Mouse (Mus musculus): ENCODE results near the gene Gm5431. TPM values are rescaled to one million over a fixed set of nuclear protein-coding genes. Genes with fewer than 3 reads are reported as not detected.

Gene Gm5431
- total and polyA plus RNA-seq, 3 experiments: 0.20 to 1.5 (median 1.4) TPM

GRCm38 (mm10) chr11:48844309-48844708 lies 57.7 kb downstream of the Gm5431 start:
- intact Hi-C loops (cut with DNase I): no loop called here
- Histone ChIP-seq H3K27me3 (ENCODE audit: control insufficient read depth, insufficient read depth, low read length) (no peaks in the 10 kb centered on the region), H3K27ac (no peak overlapping the region), H3K9ac (ENCODE audit: low read depth, low read length) (no peak overlapping the region), H3K4me1 (ENCODE audit: control insufficient read depth, insufficient read depth, low read length) (no peaks in the 10 kb centered on the region), H3K4me3 (no peak overlapping the region), H3K79me2 (replicated peaks; ENCODE audit: control insufficient read depth, insufficient read depth, low read length) (no peaks in the 10 kb centered on the region), H3K36me3 (ENCODE audit: control insufficient read depth, insufficient read depth, low read length) (no peaks in the 10 kb centered on the region)
- TF ChIP-seq EP300 (IDR thresholded peaks at IDR 0.05; ENCODE audit: insufficient read depth, low read depth, low read length): no peak
- no peak for TF ChIP-seq POLR2A (IDR thresholded peaks at IDR 0.05; ENCODE audit: insufficient read depth, low read depth, low read length)
- no peak for TF ChIP-seq CTCF (IDR thresholded peaks at IDR 0.05)
- 71% methylated on average over 6 of the region's 6 CpGs for WGBS
- DNase-seq: no peak

DNA sequence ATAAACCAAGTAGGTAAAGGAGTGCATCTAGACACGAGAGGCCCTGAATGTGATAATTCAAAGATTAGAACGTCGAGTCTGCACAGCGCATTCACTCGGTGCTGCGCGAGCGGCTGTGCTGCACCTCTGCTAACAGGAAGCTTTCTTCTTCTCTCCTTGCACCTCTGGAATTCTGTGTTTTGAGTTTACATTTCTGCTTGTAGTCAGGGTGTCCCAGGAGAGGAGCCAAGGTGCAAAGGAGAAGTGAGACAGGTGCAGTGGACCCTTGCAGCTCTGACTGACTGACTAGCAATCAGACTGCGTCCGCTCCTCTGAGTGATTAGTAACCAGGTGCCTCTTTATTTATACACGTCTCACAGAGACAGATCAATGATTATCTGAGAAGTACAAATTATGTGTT lies 58.8 kb downstream of the Gm5431 start:
- H3K4me3 ChIP-seq: no peak overlapping the region
- no peaks in the 10 kb centered on the region for H3K36me3 ChIP-seq (ENCODE audit: control insufficient read depth, insufficient read depth, low read length)
- TF ChIP-seq POLR2A (IDR thresholded peaks at IDR 0.05; ENCODE audit: insufficient read depth, low read depth, low read length) (no peak), EP300 (IDR thresholded peaks at IDR 0.05; ENCODE audit: insufficient read depth, low read depth, low read length) (no peak), CTCF (IDR thresholded peaks at IDR 0.05) (no peak)
- H3K79me2 ChIP-seq (replicated peaks; ENCODE audit: control insufficient read depth, insufficient read depth, low read length): no peaks in the 10 kb centered on the region
- intact Hi-C loops (cut with DNase I): no loop called here
- H3K4me1 ChIP-seq (ENCODE audit: control insufficient read depth, insufficient read depth, low read length): peaks cover 3% of the 10 kb centered on the region
- DNase-seq: no peak
- no peak overlapping the region for H3K27ac ChIP-seq
- no peaks in the 10 kb centered on the region for H3K27me3 ChIP-seq (ENCODE audit: control insufficient read depth, insufficient read depth, low read length)
- 79% methylated on average over 11 of the region's 11 CpGs for WGBS
- no peak overlapping the region for H3K9ac ChIP-seq (ENCODE audit: low read depth, low read length)

GRCm38 (mm10) chr11:48842378-48842792 lies 59.6 kb downstream of the Gm5431 start:
- no peak overlapping the region for H3K27ac ChIP-seq
- H3K4me3 ChIP-seq: no peak overlapping the region
- WGBS: 69% methylated on average over 4 of the region's 4 CpGs
- no peak for DNase-seq
- TF ChIP-seq POLR2A (IDR thresholded peaks at IDR 0.05; ENCODE audit: insufficient read depth, low read depth, low read length): no peak
- no peak for TF ChIP-seq EP300 (IDR thresholded peaks at IDR 0.05; ENCODE audit: insufficient read depth, low read depth, low read length)
- TF ChIP-seq CTCF (IDR thresholded peaks at IDR 0.05): no peak
- intact Hi-C loops (cut with DNase I): no loop called here
- no peaks in the 10 kb centered on the region for H3K36me3 ChIP-seq (ENCODE audit: control insufficient read depth, insufficient read depth, low read length)
- peaks cover 4% of the 10 kb centered on the region for H3K4me1 ChIP-seq (ENCODE audit: control insufficient read depth, insufficient read depth, low read length)
- no peak overlapping the region for H3K9ac ChIP-seq (ENCODE audit: low read depth, low read length)
- no peaks in the 10 kb centered on the region for H3K79me2 ChIP-seq (replicated peaks; ENCODE audit: control insufficient read depth, insufficient read depth, low read length)
- no peaks in the 10 kb centered on the region for H3K27me3 ChIP-seq (ENCODE audit: control insufficient read depth, insufficient read depth, low read length)

DNA sequence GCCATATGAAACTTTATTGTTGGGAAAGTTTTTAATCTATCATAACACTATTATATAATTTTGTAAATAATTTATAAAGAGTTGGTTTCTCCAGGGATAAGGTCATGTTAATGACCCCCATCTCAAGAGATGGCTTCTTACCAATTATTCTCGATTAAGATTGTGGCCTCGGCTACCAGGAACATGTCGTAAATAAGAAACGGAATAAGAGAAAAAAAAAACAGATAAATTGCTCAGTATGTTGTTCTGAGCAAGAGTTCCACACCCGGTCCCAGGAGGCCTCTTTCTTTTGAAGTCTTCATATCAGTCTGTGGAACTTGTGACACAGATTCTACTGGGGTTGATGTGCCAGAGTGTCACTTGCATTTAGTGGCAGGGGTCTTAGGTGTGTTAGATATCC lies 60.8 kb downstream of the Gm5431 start:
- Histone ChIP-seq H3K9ac (ENCODE audit: low read depth, low read length) (no peak overlapping the region), H3K27me3 (ENCODE audit: control insufficient read depth, insufficient read depth, low read length) (no peaks in the 10 kb centered on the region), H3K4me1 (ENCODE audit: control insufficient read depth, insufficient read depth, low read length) (peaks cover 4% of the 10 kb centered on the region), H3K4me3 (no peak overlapping the region), H3K27ac (no peak overlapping the region), H3K36me3 (ENCODE audit: control insufficient read depth, insufficient read depth, low read length) (no peaks in the 10 kb centered on the region), H3K79me2 (replicated peaks; ENCODE audit: control insufficient read depth, insufficient read depth, low read length) (no peaks in the 10 kb centered on the region)
- intact Hi-C loops (cut with DNase I): no loop called here
- TF ChIP-seq POLR2A (IDR thresholded peaks at IDR 0.05; ENCODE audit: insufficient read depth, low read depth, low read length): no peak
- 86% methylated on average over 5 of the region's 5 CpGs for WGBS
- no peak for DNase-seq

GRCm38 (mm10) chr11:48840805-48841204 lies 61.2 kb downstream of the Gm5431 start:
- no peaks in the 10 kb centered on the region for H3K79me2 ChIP-seq (replicated peaks; ENCODE audit: control insufficient read depth, insufficient read depth, low read length)
- intact Hi-C loops (cut with DNase I): no loop called here
- no peak overlapping the region for H3K9ac ChIP-seq (ENCODE audit: low read depth, low read length)
- H3K27me3 ChIP-seq (ENCODE audit: control insufficient read depth, insufficient read depth, low read length): no peaks in the 10 kb centered on the region
- TF ChIP-seq EP300 (IDR thresholded peaks at IDR 0.05; ENCODE audit: insufficient read depth, low read depth, low read length) (no peak), CTCF (IDR thresholded peaks at IDR 0.05) (no peak), POLR2A (IDR thresholded peaks at IDR 0.05; ENCODE audit: insufficient read depth, low read depth, low read length) (no peak)
- H3K4me1 ChIP-seq (ENCODE audit: control insufficient read depth, insufficient read depth, low read length): peaks cover 4% of the 10 kb centered on the region
- DNase-seq: no peak
- H3K36me3 ChIP-seq (ENCODE audit: control insufficient read depth, insufficient read depth, low read length): no peaks in the 10 kb centered on the region
- no peak overlapping the region for H3K27ac ChIP-seq
- no peak overlapping the region for H3K4me3 ChIP-seq

- DNase-seq: no peak
- Histone ChIP-seq H3K27me3 (ENCODE audit: control insufficient read depth, insufficient read depth, low read length) (no peaks in the 10 kb centered on the region), H3K4me1 (ENCODE audit: control insufficient read depth, insufficient read depth, low read length) (peaks cover 4% of the 10 kb centered on the region), H3K79me2 (replicated peaks; ENCODE audit: control insufficient read depth, insufficient read depth, low read length) (no peaks in the 10 kb centered on the region), H3K4me3 (no peak overlapping the region; the same call in 1 of the 2 replicates), H3K9ac (ENCODE audit: low read depth, low read length) (no peak overlapping the region), H3K36me3 (ENCODE audit: control insufficient read depth, insufficient read depth, low read length) (no peaks in the 10 kb centered on the region), H3K27ac (no peak overlapping the region)
- WGBS: 85% methylated on average over 10 of the region's 10 CpGs
- intact Hi-C loops (cut with DNase I): no loop called here
- no peak for TF ChIP-seq POLR2A (IDR thresholded peaks at IDR 0.05; ENCODE audit: insufficient read depth, low read depth, low read length)
- no peak for TF ChIP-seq EP300 (IDR thresholded peaks at IDR 0.05; ENCODE audit: insufficient read depth, low read depth, low read length)
- TF ChIP-seq CTCF (IDR thresholded peaks at IDR 0.05): no peak
Measured at GRCm38 (mm10) chr11:48838879-48839680, 62.9 kb downstream of the Gm5431 start.

Measured in heart, adult 2 months (tissue).